Mouse (Mus musculus): ENCODE data around the gene Ncapd3.
A peak's percentile ranks its signal among the peaks of the same experiment; 100 is the strongest.

Ncapd3 gene

GRCm38 (mm10) chr9:27029828-27030762 lies at the start of gene Ncapd3, which contains the start of gene Vps26b:
TSS of gene Ncapd3 (plus strand) at chr9:27030175.
TSS of gene Vps26b (minus strand) at chr9:27030065.
- DNase-seq (ENCODE audit: low read depth), result peak; percentile 99

GRCm38 (mm10) chr9:26985090-26985613 lies 44.8 kb upstream of the Ncapd3 start:
- no peak for DNase-seq (ENCODE audit: low read depth)

- DNase-seq (ENCODE audit: low read depth), result no peak
Observed at GRCm38 (mm10) chr9:26985668-26986277, 44.2 kb upstream of the Ncapd3 start.

- DNase-seq (ENCODE audit: low read depth), result no peak
Observed at GRCm38 (mm10) chr9:26990181-26990580, 39.8 kb upstream of the Ncapd3 start.

GRCm38 (mm10) chr9:26993118-26993517 lies 36.9 kb upstream of the Ncapd3 start:
- DNase-seq (ENCODE audit: low read depth), result no peak

- no peak for DNase-seq (ENCODE audit: low read depth)
Observed at GRCm38 (mm10) chr9:26993900-26994299, 36.1 kb upstream of the Ncapd3 start.

- peak; percentile 23 for DNase-seq (ENCODE audit: low read depth)
Observed at GRCm38 (mm10) chr9:26997062-26997461, 32.9 kb upstream of the Ncapd3 start.

- DNase-seq (ENCODE audit: low read depth), result no peak
Observed at GRCm38 (mm10) chr9:26997501-26997900, 32.5 kb upstream of the Ncapd3 start.

- no peak for DNase-seq (ENCODE audit: low read depth)
Observed at GRCm38 (mm10) chr9:26998669-26999460, 31.1 kb upstream of the Ncapd3 start.

- peak; percentile 97 for DNase-seq (ENCODE audit: low read depth)
Observed at GRCm38 (mm10) chr9:26999461-27000395, 30.2 kb upstream of the Ncapd3 start, which contains the start of the genes Acad8 and Thyn1. TSS of gene Acad8 (minus strand) at chr9:26999566. TSS of gene Thyn1 (plus strand) at chr9:26999710.

GRCm38 (mm10) chr9:27005231-27005630 lies 24.7 kb upstream of the Ncapd3 start:
- no peak for DNase-seq (ENCODE audit: low read depth)

GRCm38 (mm10) chr9:27005933-27006332 lies 24.0 kb upstream of the Ncapd3 start:
- no peak for DNase-seq (ENCODE audit: low read depth)

- no peak for DNase-seq (ENCODE audit: low read depth)
Observed at GRCm38 (mm10) chr9:27006866-27007265, 23.1 kb upstream of the Ncapd3 start.

- DNase-seq (ENCODE audit: low read depth), result no peak
Observed at GRCm38 (mm10) chr9:27009231-27009630, 20.7 kb upstream of the Ncapd3 start.

- no peak for DNase-seq (ENCODE audit: low read depth)
Observed at GRCm38 (mm10) chr9:27011572-27011971, 18.4 kb upstream of the Ncapd3 start.

GRCm38 (mm10) chr9:27018961-27019360 lies 11.0 kb upstream of the Ncapd3 start:
- no peak for DNase-seq (ENCODE audit: low read depth)

GRCm38 (mm10) chr9:27023681-27024080 lies 6.3 kb upstream of the Ncapd3 start:
- DNase-seq (ENCODE audit: low read depth), result no peak

- DNase-seq (ENCODE audit: low read depth), result no peak
Observed at GRCm38 (mm10) chr9:27026708-27027107, 3.3 kb upstream of the Ncapd3 start.

GRCm38 (mm10) chr9:27029022-27029827 lies 750 bp upstream of the Ncapd3 start:
- peak; percentile 83 for DNase-seq (ENCODE audit: low read depth)

GRCm38 (mm10) chr9:27030763-27031100 lies 757 bp downstream of the Ncapd3 start:
- DNase-seq (ENCODE audit: low read depth), result no peak

All from induced T-regulatory cell, adult 2 months (primary cell).